Mouse (Mus musculus): ENCODE measurements around the gene Hs3st5. TPM values are rescaled to one million over a fixed set of nuclear protein-coding genes. Genes with fewer than 3 reads are reported as not detected.

Hs3st5 gene
- polyA plus RNA-seq, 1 experiment = 0.09 TPM

GRCm38 (mm10) chr10:36800925-36801482 lies 294.4 kb downstream of the Hs3st5 start:
- no peak for DNase-seq (ENCODE audit: low read depth)

- no peak for DNase-seq (ENCODE audit: low read depth)
These were observed 297.1 kb downstream of the Hs3st5 start for GRCm38 (mm10) chr10:36803705-36804104.

GRCm38 (mm10) chr10:36805265-36805664 lies 298.7 kb downstream of the Hs3st5 start:
- DNase-seq (ENCODE audit: low read depth) = no peak

- DNase-seq (ENCODE audit: low read depth) = no peak
These were observed 299.2 kb downstream of the Hs3st5 start for GRCm38 (mm10) chr10:36805788-36806187.

- no peak for DNase-seq (ENCODE audit: low read depth)
These were observed 300.4 kb downstream of the Hs3st5 start for GRCm38 (mm10) chr10:36807007-36807406.

- no peak for DNase-seq (ENCODE audit: low read depth)
These were observed 312.3 kb downstream of the Hs3st5 start for GRCm38 (mm10) chr10:36818867-36819266.

- DNase-seq (ENCODE audit: low read depth) = no peak
These were observed 322.5 kb downstream of the Hs3st5 start for GRCm38 (mm10) chr10:36829079-36829478.

- no peak for DNase-seq (ENCODE audit: low read depth)
These were observed 325.6 kb downstream of the Hs3st5 start for GRCm38 (mm10) chr10:36832204-36832603.

- DNase-seq (ENCODE audit: low read depth) = no peak
These were observed 327.6 kb downstream of the Hs3st5 start for GRCm38 (mm10) chr10:36834224-36834623.

- DNase-seq (ENCODE audit: low read depth) = no peak
These were observed 329.4 kb downstream of the Hs3st5 start for GRCm38 (mm10) chr10:36835836-36836516.

- DNase-seq (ENCODE audit: low read depth) = no peak
These were observed 343.6 kb downstream of the Hs3st5 start for GRCm38 (mm10) chr10:36850231-36850630.

GRCm38 (mm10) chr10:36862127-36862895 lies 355.7 kb downstream of the Hs3st5 start:
- no peak for DNase-seq (ENCODE audit: low read depth)
